Mouse (Mus musculus) G1E (cell line): ENCODE data around the gene Scml4.

Experiments used
- CTCF ChIP-seq: IDR thresholded peaks from 2 replicates; pipeline ENCODE4 v1.5.1; 2012; ENCODE audit warnings: low read depth, low read length, inconsistent platforms, mixed read lengths
- GATA1 ChIP-seq: IDR thresholded peaks from 2 replicates; pipeline ENCODE4 v1.6.1; 2012; ENCODE audit warnings: borderline replicate concordance, low read length, inconsistent platforms, mixed read lengths
- POLR2AphosphoS5 ChIP-seq: IDR thresholded peaks from 2 replicates; pipeline ENCODE4 v1.6.1; 2012; ENCODE audit warnings: low read depth, low read length, inconsistent platforms; ENCODE audit not compliant: insufficient replicate concordance
- TAL1 ChIP-seq: conservative IDR thresholded peaks from 2 replicates; pipeline ENCODE4 v1.6.1; 2012; ENCODE audit warnings: low read depth, low read length, inconsistent platforms, mixed read lengths

DNA sequence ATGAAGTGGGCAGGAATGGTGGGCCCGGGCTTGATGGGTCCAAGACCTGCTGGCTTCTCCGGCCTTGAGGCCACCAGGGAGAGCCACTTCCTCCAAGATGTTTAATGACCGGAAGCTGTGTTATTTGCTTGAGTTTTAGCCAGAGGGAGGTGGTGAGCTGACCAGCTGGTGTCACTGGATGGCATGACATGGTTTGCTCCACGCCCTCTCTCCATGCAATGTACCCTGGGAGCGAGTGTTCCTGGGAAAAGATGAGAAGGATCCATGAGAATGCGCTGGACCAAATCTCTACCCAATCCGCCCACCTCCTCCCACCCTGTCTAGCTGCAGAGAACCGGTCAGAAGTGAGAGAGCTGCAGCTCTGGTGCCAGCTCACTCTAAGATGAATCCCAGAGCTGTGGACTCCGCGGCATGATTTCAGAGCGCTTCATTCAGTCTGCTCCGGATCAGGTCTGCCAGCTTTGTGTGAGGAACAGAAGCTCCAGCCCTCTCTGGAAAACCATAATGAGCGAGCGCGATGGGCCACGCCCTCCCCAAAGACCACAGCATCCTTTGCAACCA lies 144.1 kb downstream of the Scml4 start:
- TF ChIP-seq CTCF (no peak), GATA1 (no peak), TAL1 (no peak), POLR2AphosphoS5 (no peak)
